Mouse (Mus musculus) limb, embryonic 11.5 days (tissue): ENCODE results near the gene Fgf10. TPM values are rescaled to one million over a fixed set of nuclear protein-coding genes. Genes with fewer than 3 reads are reported as not detected.

Source experiments
- ATAC-seq: fragments of 200-750 bp; cut with Nextera tagmentation; 2 replicates; pipeline ENCODE4 v1.8.0; 2017; ENCODE audit warnings: low read depth; ENCODE audit not compliant: insufficient number of reproducible peaks, low FRiP score, low TSS enrichment
- DNase-seq: peaks from one replicate; pipeline ENCODE4 v3.0.0-alpha.2; 2015; ENCODE audit warnings: low spot score
- H3K27ac ChIP-seq: fragments of 300-500 bp; sonication (generic); replicated peaks from 2 replicates; pipeline ENCODE4 v1.5.1; 2014; ENCODE audit warnings: low read depth, mild to moderate bottlenecking, low read length
- H3K27me3 ChIP-seq: fragments of 300-500 bp; sonication (generic); 2 replicates; pipeline ENCODE4 v1.6.1; 2014; ENCODE audit warnings: mild to moderate bottlenecking, low read length, mixed read lengths; ENCODE audit not compliant: control insufficient read depth, insufficient read depth
- H3K36me3 ChIP-seq: fragments of 300-500 bp; sonication (generic); 2 replicates; pipeline ENCODE4 v1.6.1; 2014; ENCODE audit warnings: mild to moderate bottlenecking, low read length, moderate library complexity, mixed read lengths; ENCODE audit not compliant: control insufficient read depth, insufficient read depth
- H3K4me1 ChIP-seq: fragments of 300-500 bp; sonication (generic); 2 replicates; pipeline ENCODE4 v1.6.1; 2014; ENCODE audit warnings: low read length, mixed read lengths; ENCODE audit not compliant: control insufficient read depth, insufficient read depth
- H3K4me2 ChIP-seq: fragments of 300-500 bp; sonication (generic); 2 replicates; pipeline ENCODE4 v1.6.1; 2014; ENCODE audit warnings: low read depth, mild to moderate bottlenecking, moderate library complexity; ENCODE audit not compliant: severe bottlenecking
- H3K4me3 ChIP-seq: fragments of 300-500 bp; sonication (generic); 2 replicates; pipeline ENCODE4 v1.5.1; 2014; ENCODE audit warnings: low read depth, low read length
- H3K9ac ChIP-seq: fragments of 300-500 bp; sonication (generic); 2 replicates; pipeline ENCODE4 v1.6.1; 2014; ENCODE audit warnings: mild to moderate bottlenecking, low read length
- H3K9me3 ChIP-seq: fragments of 300-500 bp; sonication (generic); 2 replicates; pipeline ENCODE4 v1.6.1; 2016; ENCODE audit warnings: low read length; ENCODE audit not compliant: control insufficient read depth
- WGBS: fragments of 180-500 bp; shearing (Covaris S2); extraction: QIAGEN DNeasy Blood & Tissue Kit; methylation state at CpG from one replicate; pipeline ENCODE4 v1.1.7; 2014; 5-methylcytosine and 5-hydroxymethylcytosine counted together
- polyA plus RNA-seq: library from polyadenylated mRNA; unstranded; fragments of >200 nt; fragmentation: Nextera tagmentation; extraction: Ambion mirVana; gene quantifications from 2 replicates; pipeline ENCODE4 v1.2.1, GENCODE M21; 2014

Gene Fgf10
- polyA plus RNA-seq, 1 experiment from 2014 or later = 13.0 TPM

- H3K9ac ChIP-seq = peak overlapping the region; percentile 47
- H3K4me3 ChIP-seq = peak overlapping the region; percentile 50
- peak overlapping the region; percentile 80 for H3K27ac ChIP-seq
- H3K4me1 ChIP-seq = peaks cover 4% of the 10 kb centered on the region; the same call in 1 of the 2 replicates
- no peaks in the 10 kb centered on the region for H3K9me3 ChIP-seq
- DNase-seq (peak; percentile 47), ATAC-seq (no peak)
- no peaks in the 10 kb centered on the region for H3K36me3 ChIP-seq
- H3K4me2 ChIP-seq = peak overlapping the region; percentile 91
- H3K27me3 ChIP-seq = no peaks in the 10 kb centered on the region
- WGBS = under 1% methylated on average over 14 of the region's 14 CpGs
These were observed 44.1 kb downstream of the Fgf10 start for GRCm38 (mm10) chr13:118713626-118714150.

GRCm38 (mm10) chr13:118714284-118715065 is 44.9 kb downstream of the Fgf10 start:
- DNase-seq (peak; percentile 81), ATAC-seq (peak; percentile 83)
- H3K4me2 ChIP-seq = peak overlapping the region; percentile 91
- H3K27ac ChIP-seq = peak overlapping the region; percentile 80
- H3K36me3 ChIP-seq = no peaks in the 10 kb centered on the region
- no peaks in the 10 kb centered on the region for H3K9me3 ChIP-seq
- under 1% methylated on average over 36 of the region's 36 CpGs for WGBS
- H3K4me1 ChIP-seq = peaks cover 4% of the 10 kb centered on the region; the same call in 1 of the 2 replicates
- H3K9ac ChIP-seq = peak overlapping the region; percentile 62
- H3K4me3 ChIP-seq = peak overlapping the region; percentile 50
- no peaks in the 10 kb centered on the region for H3K27me3 ChIP-seq

- Histone ChIP-seq H3K4me3 (peak overlapping the region; percentile 50), H3K36me3 (no peaks in the 10 kb centered on the region), H3K9me3 (no peaks in the 10 kb centered on the region), H3K27me3 (no peaks in the 10 kb centered on the region), H3K27ac (peak overlapping the region; percentile 80), H3K4me2 (peak overlapping the region; percentile 91), H3K4me1 (peaks cover 4% of the 10 kb centered on the region; the same call in 1 of the 2 replicates), H3K9ac (peak overlapping the region; percentile 47)
- WGBS = 1% methylated on average over 31 of the region's 31 CpGs
- DNase-seq (peak; percentile 67), ATAC-seq (peak; percentile 44; the same call in 1 of the 2 replicates)
These were observed 45.8 kb downstream of the Fgf10 start for GRCm38 (mm10) chr13:118715066-118716018.

- no peaks in the 10 kb centered on the region for H3K36me3 ChIP-seq
- peaks cover 4% of the 10 kb centered on the region; the same call in 1 of the 2 replicates for H3K4me1 ChIP-seq
- DNase-seq = peak; percentile 38
- H3K4me3 ChIP-seq = peak overlapping the region; percentile 50
- H3K9me3 ChIP-seq = no peaks in the 10 kb centered on the region
- no peaks in the 10 kb centered on the region for H3K27me3 ChIP-seq
- H3K4me2 ChIP-seq = peak overlapping the region; percentile 91
- peak overlapping the region; percentile 47; the same call in 1 of the 2 replicates for H3K9ac ChIP-seq
- ATAC-seq = no peak
- 3% methylated on average over 8 of the region's 8 CpGs for WGBS
- H3K27ac ChIP-seq = no peak overlapping the region
These were observed 46.7 kb downstream of the Fgf10 start for GRCm38 (mm10) chr13:118716265-118716664.

GRCm38 (mm10) chr13:118716726-118717125 is 47.1 kb downstream of the Fgf10 start:
- Histone ChIP-seq H3K4me3 (peak overlapping the region; percentile 50), H3K9me3 (no peaks in the 10 kb centered on the region), H3K9ac (no peak overlapping the region), H3K4me1 (peaks cover 4% of the 10 kb centered on the region; the same call in 1 of the 2 replicates), H3K27me3 (no peaks in the 10 kb centered on the region), H3K27ac (no peak overlapping the region), H3K36me3 (no peaks in the 10 kb centered on the region), H3K4me2 (peak overlapping the region; percentile 91)
- ATAC-seq (no peak), DNase-seq (no peak)
- WGBS = 21% methylated on average over 1 of the region's 1 CpGs

- H3K4me2 ChIP-seq = no peak overlapping the region
These were observed 48.8 kb downstream of the Fgf10 start for GRCm38 (mm10) chr13:118718396-118718795.

GRCm38 (mm10) chr13:118721668-118722067 is 52.1 kb downstream of the Fgf10 start:
- H3K9me3 ChIP-seq = no peaks in the 10 kb centered on the region

More at GRCm38 (mm10) chr13:118718396-118718795, 48.8 kb downstream of the Fgf10 start:
- H3K27ac ChIP-seq = no peak overlapping the region
- no peak for ATAC-seq
- H3K4me3 ChIP-seq = no peak overlapping the region
- no peaks in the 10 kb centered on the region for H3K9me3 ChIP-seq
- H3K36me3 ChIP-seq = no peaks in the 10 kb centered on the region
- no peaks in the 10 kb centered on the region for H3K4me1 ChIP-seq
- no peaks in the 10 kb centered on the region for H3K27me3 ChIP-seq
- no peak overlapping the region for H3K9ac ChIP-seq
- WGBS = 45% methylated on average over 3 of the region's 3 CpGs
- DNase-seq = no peak

More at GRCm38 (mm10) chr13:118721668-118722067, 52.1 kb downstream of the Fgf10 start:
- Histone ChIP-seq H3K36me3 (no peaks in the 10 kb centered on the region), H3K27ac (no peak overlapping the region), H3K27me3 (no peaks in the 10 kb centered on the region), H3K4me3 (no peak overlapping the region), H3K9ac (no peak overlapping the region), H3K4me1 (no peaks in the 10 kb centered on the region), H3K4me2 (no peak overlapping the region)
- ATAC-seq (peak; percentile 39; the same call in 1 of the 2 replicates), DNase-seq (no peak)
- 7% methylated on average over 1 of the region's 1 CpGs for WGBS
